Mouse (Mus musculus): Measurements from ENCODE around the gene Gab2.

GRCm38 (mm10) chr7:97315656-97316055, 234.3 kb downstream of the Gab2 start:
- no peak for TF ChIP-seq CTCF (IDR thresholded peaks at IDR 0.05; ENCODE audit: insufficient read depth, low read length)
- no peak for TF ChIP-seq POLR2A (IDR thresholded peaks at IDR 0.05; ENCODE audit: borderline replicate concordance, extremely low read depth, low read depth, low read length)
